ENCODE assay signal across 13 mouse cellular contexts in genomic region chr6:113465602-113466001, GRCm38 (mm10). TPM values are rescaled to one million over a fixed set of nuclear protein-coding genes. Genes with fewer than 3 reads are reported as not detected.
DNase-seq lines count a peak whose midpoint lies in the region; ATAC-seq lines count a peak whose summit lies in the region.
"Had no signal": no experiment of that assay in that cellular context is flagged by ENCODE, and none has a peak within 500 bp of the region (broad histone marks: within the 10 kb centered on the region; RNA-seq: fewer than 3 reads in every experiment).

No protein-coding gene starts in this region.

- 0 out of 2 replicates have a peak, but pooled peaks have one; percentile 4 for ATAC-seq in limb, embryonic 11.5 days (ENCODE audit: insufficient number of reproducible peaks, low FRiP score, low TSS enrichment, low read depth)
- peak; percentile 59 for ATAC-seq in hindbrain, embryonic 16.5 days
- ATAC-seq: midbrain, embryonic 16.5 days had no signal

- 63% methylated on average over 5 of the region's 5 CpGs for WGBS in limb, embryonic 11.5 days
- 63% methylated on average over 5 of the region's 5 CpGs for WGBS in limb, embryonic 10.5 days
- WGBS in hindbrain, embryonic 16.5 days = 48% methylated on average over 5 of the region's 5 CpGs

- no peaks in the 10 kb centered on the region for H3K36me3 ChIP-seq in limb, embryonic 11.5 days (ENCODE audit: control insufficient read depth, insufficient read depth, low read length)
- no peaks in the 10 kb centered on the region for H3K36me3 ChIP-seq in limb, embryonic 10.5 days
- H3K36me3 ChIP-seq in hindbrain, embryonic 16.5 days (ENCODE audit: control insufficient read depth, insufficient read depth, low read length) = no peaks in the 10 kb centered on the region
- H3K36me3 ChIP-seq: heart, embryonic 10.5 days; liver, embryonic 13.5 days had no signal

- H3K9ac ChIP-seq in limb, embryonic 11.5 days (ENCODE audit: low read length) = no peak overlapping the region
- H3K9ac ChIP-seq in hindbrain, embryonic 16.5 days (ENCODE audit: low read depth, low read length) = no peak overlapping the region
- H3K9ac ChIP-seq: liver, embryonic 13.5 days had no signal

- no peaks in the 10 kb centered on the region for H3K9me3 ChIP-seq in limb, embryonic 11.5 days (ENCODE audit: control insufficient read depth, low read length)
- H3K9me3 ChIP-seq in limb, embryonic 10.5 days (replicated peaks) = no peaks in the 10 kb centered on the region
- H3K9me3 ChIP-seq in hindbrain, embryonic 16.5 days (ENCODE audit: control insufficient read depth, low read length) = no peaks in the 10 kb centered on the region
- H3K9me3 ChIP-seq: heart, embryonic 10.5 days; liver, embryonic 13.5 days had no signal

- H3K4me2 ChIP-seq in limb, embryonic 11.5 days (ENCODE audit: low read depth, severe bottlenecking) = no peak overlapping the region
- H3K4me2 ChIP-seq in hindbrain, embryonic 16.5 days (ENCODE audit: low read length) = no peak overlapping the region
- H3K4me2 ChIP-seq: liver, embryonic 13.5 days had no signal

- DNase-seq in gastrocnemius, postnatal 14 days = peak; percentile 26
- DNase-seq in gastrocnemius, postnatal 10 days = no peak
- no peak for DNase-seq in limb, embryonic 11.5 days (ENCODE audit: low spot score)
- DNase-seq in limb, embryonic 10.5 days (ENCODE audit: low spot score) = no peak
- DNase-seq in MN1 (ENCODE audit: low spot score) = peak; percentile 72
- DNase-seq in right cerebral cortex, postnatal 36 days (ENCODE audit: low spot score in 2 of 2) = no peak
- no peak for DNase-seq in spleen, adult 12 weeks (ENCODE audit: low spot score)
- DNase-seq: liver, embryonic 13.5 days; thymus, postnatal 25 days had no signal

- intact Hi-C loops in gastrocnemius, postnatal 14 days (cut with DNase I; ENCODE audit: low total_unique reads) = loop anchor here (5.0 kb wide), 1 partner anchor 38 kb away; no protein-coding TSS in a partner anchor

- no peak overlapping the region for H3K4me3 ChIP-seq in limb, embryonic 11.5 days (ENCODE audit: low read depth, low read length)
- no peak overlapping the region for H3K4me3 ChIP-seq in limb, embryonic 10.5 days
- no peak overlapping the region for H3K4me3 ChIP-seq in hindbrain, embryonic 16.5 days (ENCODE audit: low read length)
- H3K4me3 ChIP-seq: heart, embryonic 10.5 days; liver, embryonic 13.5 days had no signal

- H3K27ac ChIP-seq in limb, embryonic 11.5 days (replicated peaks; ENCODE audit: low read depth, low read length) = no peak overlapping the region
- no peak overlapping the region for H3K27ac ChIP-seq in limb, embryonic 10.5 days
- no peak overlapping the region for H3K27ac ChIP-seq in hindbrain, embryonic 16.5 days (ENCODE audit: low read depth, low read length)
- H3K27ac ChIP-seq: heart, embryonic 10.5 days; liver, embryonic 13.5 days had no signal

- H3K4me1 ChIP-seq in limb, embryonic 11.5 days (ENCODE audit: control insufficient read depth, insufficient read depth, low read length) = 0 out of 2 replicates have a peak, but pooled peaks cover 4% of the 10 kb centered on the region
- peaks cover 15% of the 10 kb centered on the region for H3K4me1 ChIP-seq in limb, embryonic 10.5 days
- H3K4me1 ChIP-seq in hindbrain, embryonic 16.5 days (ENCODE audit: control insufficient read depth, insufficient read depth, low read depth, low read length) = peaks cover 9% of the 10 kb centered on the region; the same call in 1 of the 2 replicates

- peaks cover 15% of the 10 kb centered on the region for H3K27me3 ChIP-seq in limb, embryonic 11.5 days (ENCODE audit: control insufficient read depth, insufficient read depth, low read length)
- peaks cover 22% of the 10 kb centered on the region for H3K27me3 ChIP-seq in limb, embryonic 10.5 days (ENCODE audit: low read depth, poor library complexity, severe bottlenecking)
- H3K27me3 ChIP-seq in hindbrain, embryonic 16.5 days (replicated peaks; ENCODE audit: control insufficient read depth, insufficient read depth, low read length) = peaks cover 5% of the 10 kb centered on the region; the same call in 1 of the 2 replicates

RNA-seq across cellular contexts. Expression of gene Il17rc, which starts 5.6 kb away (rescaled TPM):
- 1 to 10 TPM; 6.8 TPM for total RNA-seq in gastrocnemius, postnatal 14 days (2021)
- 1 to 10 TPM; 5.9 to 9.1 TPM for total RNA-seq in gastrocnemius, postnatal 10 days (2021)
- 2.4 and 3.2 TPM in 2 replicates for polyA plus RNA-seq in limb, embryonic 11.5 days (2014; fragmentation: Nextera tagmentation; extraction: Ambion mirVana)
- polyA plus RNA-seq in limb, embryonic 10.5 days (2016; fragmentation: Nextera tagmentation; extraction: Ambion mirVana) = 3.4 and 4.0 TPM in 2 replicates
- polyA plus RNA-seq in hindbrain, embryonic 16.5 days (2015; fragmentation: Nextera tagmentation; extraction: Ambion mirVana) = 4.4 and 5.9 TPM in 2 replicates

RNA-seq across cellular contexts. Expression of gene Il17re, which starts 7.3 kb away (rescaled TPM):
- under 1 TPM; 0.31 to 0.49 TPM for total RNA-seq in gastrocnemius, postnatal 14 days (2021)
- total RNA-seq in gastrocnemius, postnatal 10 days (2021) = under 1 TPM; 0.45 to 0.61 TPM
- 1.2 and 1.5 TPM in 2 replicates for polyA plus RNA-seq in limb, embryonic 11.5 days (2014; fragmentation: Nextera tagmentation; extraction: Ambion mirVana)
- 2.2 and 2.3 TPM in 2 replicates for polyA plus RNA-seq in limb, embryonic 10.5 days (2016; fragmentation: Nextera tagmentation; extraction: Ambion mirVana)
- 0.26 and 0.34 TPM in 2 replicates for polyA plus RNA-seq in hindbrain, embryonic 16.5 days (2015; fragmentation: Nextera tagmentation; extraction: Ambion mirVana)

RNA-seq across cellular contexts. Expression of gene Creld1, which starts 17.5 kb away (rescaled TPM):
- 10 to 100 TPM; 37.1 to 39.6 TPM for total RNA-seq in gastrocnemius, postnatal 14 days (2021)
- total RNA-seq in gastrocnemius, postnatal 10 days (2021) = 10 to 100 TPM; 33.8 to 39.8 TPM
- 11.2 and 11.8 TPM in 2 replicates for polyA plus RNA-seq in limb, embryonic 11.5 days (2014; fragmentation: Nextera tagmentation; extraction: Ambion mirVana)
- polyA plus RNA-seq in limb, embryonic 10.5 days (2016; fragmentation: Nextera tagmentation; extraction: Ambion mirVana) = 16.2 and 17.4 TPM in 2 replicates
- polyA plus RNA-seq in hindbrain, embryonic 16.5 days (2015; fragmentation: Nextera tagmentation; extraction: Ambion mirVana) = 92.9 and 96.4 TPM in 2 replicates

RNA-seq across cellular contexts. Expression of gene Jagn1, which starts 23.2 kb away (rescaled TPM):
- 10 to 100 TPM; 28.6 to 32.4 TPM for total RNA-seq in gastrocnemius, postnatal 14 days (2021)
- total RNA-seq in gastrocnemius, postnatal 10 days (2021) = 10 to 100 TPM; 27.9 to 32.7 TPM
- 71.0 and 76.1 TPM in 2 replicates for polyA plus RNA-seq in limb, embryonic 11.5 days (2014; fragmentation: Nextera tagmentation; extraction: Ambion mirVana)
- 90.3 and 98.5 TPM in 2 replicates for polyA plus RNA-seq in limb, embryonic 10.5 days (2016; fragmentation: Nextera tagmentation; extraction: Ambion mirVana)
- 95.2 and 106 TPM in 2 replicates for polyA plus RNA-seq in hindbrain, embryonic 16.5 days (2015; fragmentation: Nextera tagmentation; extraction: Ambion mirVana)

RNA-seq across cellular contexts. Expression of gene Cidec, which starts 30.0 kb away (rescaled TPM):
- 1 to 10 TPM in 1 of 2 experiments, under 1 TPM in 1; 0.51 to 2.7 TPM for total RNA-seq in gastrocnemius, postnatal 14 days (2021)
- 1 to 10 TPM; 3.9 to 6.4 TPM for total RNA-seq in gastrocnemius, postnatal 10 days (2021)
- polyA plus RNA-seq in limb, embryonic 11.5 days (2014; fragmentation: Nextera tagmentation; extraction: Ambion mirVana) = not detected in 2 replicates
- polyA plus RNA-seq in limb, embryonic 10.5 days (2016; fragmentation: Nextera tagmentation; extraction: Ambion mirVana) = not detected in 2 replicates
- polyA plus RNA-seq in hindbrain, embryonic 16.5 days (2015; fragmentation: Nextera tagmentation; extraction: Ambion mirVana) = 0.21 TPM in 1 of 2 replicates, not detected in the other
- total RNA-seq: layer of hippocampus, postnatal 14 days had no signal
- polyA plus RNA-seq: midbrain, embryonic 16.5 days had no signal

Comparison
In these comparisons a context has a peak if more than half of its experiments do, and no peak if none do; other contexts are left out.
1. DNase-seq: peak in gastrocnemius, postnatal 14 days (single experiment) and MN1 (single experiment); none in gastrocnemius, postnatal 10 days (single experiment), limb, embryonic 11.5 days (single experiment), limb, embryonic 10.5 days (single experiment), right cerebral cortex, postnatal 36 days (0 of 2) and spleen, adult 12 weeks (single experiment).